Mouse (Mus musculus) lung, adult 18-20 months (tissue): ENCODE measurements around the gene Slc25a1.

Source experiments
- DNase-seq, 2 experiments: peaks; one replicate each; pipeline ENCODE4 v3.0.0; 2022; ENCODE audit warnings: mixed read lengths in 2 of 2

The Slc25a1 gene

DNA sequence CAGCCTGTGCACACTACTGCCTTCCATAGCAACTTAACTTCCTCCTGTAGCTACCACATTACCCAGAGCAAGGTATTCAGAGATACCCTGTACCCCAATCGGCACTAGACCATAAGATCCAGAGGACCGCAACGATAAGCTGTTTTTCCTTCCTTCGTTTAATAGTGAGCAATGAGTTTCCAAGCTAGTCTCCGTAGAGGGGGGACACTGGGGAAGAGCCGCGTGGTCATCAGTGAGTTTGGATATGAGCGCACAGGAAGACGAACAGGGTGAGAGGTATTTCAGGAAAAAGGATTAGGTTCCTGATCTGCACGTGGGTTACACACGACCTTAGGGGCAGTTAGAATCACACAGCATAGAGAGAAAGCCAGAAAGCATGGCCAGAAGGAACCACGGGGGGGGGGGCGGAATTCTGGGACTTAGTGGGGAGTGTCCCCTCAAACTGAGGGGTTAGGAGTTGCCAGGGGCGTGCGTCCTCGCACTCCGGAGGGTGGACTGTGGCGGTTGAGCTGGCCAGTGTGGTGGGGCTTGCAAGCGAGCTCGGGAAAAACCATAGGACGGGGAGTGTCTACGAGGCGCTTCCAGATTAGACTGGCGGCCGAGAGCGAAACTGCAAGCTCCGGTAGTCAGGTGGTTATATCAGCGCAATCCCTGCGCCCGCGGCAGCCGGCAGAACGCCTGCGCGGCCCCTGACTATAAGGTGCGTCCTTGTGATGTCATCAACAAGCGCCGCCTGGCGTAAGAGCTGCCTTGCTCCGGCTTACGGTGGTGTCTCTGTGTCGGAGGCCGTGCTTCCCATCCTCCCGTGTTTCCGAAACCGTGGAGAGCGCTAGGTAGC lies 6.5 kb downstream of the Slc25a1 start:
- DNase-seq, result peak; percentile 94 to 96

GRCm38 (mm10) chr16:17920586-17920985 lies 7.4 kb downstream of the Slc25a1 start:
- DNase-seq, result no peak

- no peak for DNase-seq
Measured at GRCm38 (mm10) chr16:17914307-17915249, 13.4 kb downstream of the Slc25a1 start, which contains the start of gene Gsc2. Gene Gsc2, minus strand, starts transcription at chr16:17915059.

GRCm38 (mm10) chr16:17911052-17911595 lies 16.9 kb downstream of the Slc25a1 start, which contains the start of gene Ess2:
Gene Ess2, minus strand, starts transcription at chr16:17911348.
- peak; percentile 92 to 94 for DNase-seq

GRCm38 (mm10) chr16:17898462-17898861 lies 29.6 kb downstream of the Slc25a1 start, which contains the start of the genes Dgcr2 and Tssk2:
Gene Dgcr2, minus strand, starts transcription at chr16:17898562.
Gene Tssk2, plus strand, starts transcription at chr16:17898637.
- no peak for DNase-seq

GRCm38 (mm10) chr16:17896091-17896490 lies 31.9 kb downstream of the Slc25a1 start:
- DNase-seq, result no peak

DNA sequence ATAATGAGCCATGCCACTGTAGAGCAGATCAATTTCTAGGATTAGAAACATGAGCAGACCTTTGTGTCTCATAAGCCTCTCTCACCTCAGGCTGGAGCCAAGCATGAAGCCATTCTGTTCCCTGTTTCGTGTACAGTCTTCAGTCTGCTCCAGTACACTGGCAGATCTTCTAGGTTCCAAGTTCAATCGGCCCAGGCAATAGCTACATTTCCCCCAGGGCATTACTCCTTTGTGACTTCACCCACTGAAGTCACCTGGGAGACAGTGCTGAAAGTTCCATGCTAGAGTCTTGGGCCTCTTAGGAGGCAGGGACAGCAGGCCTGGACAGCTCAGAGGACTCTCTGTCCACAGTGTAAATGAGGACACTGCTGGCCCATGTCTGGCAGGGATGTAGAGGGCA lies 34.1 kb downstream of the Slc25a1 start, which contains the start of gene Tssk1:
Tssk1 (plus strand) TSS at position 301 of the 400 bp plus-strand sequence.
- no peak for DNase-seq

GRCm38 (mm10) chr16:17892606-17893005 lies 35.4 kb downstream of the Slc25a1 start:
- peak; percentile 59 to 69 for DNase-seq

DNA sequence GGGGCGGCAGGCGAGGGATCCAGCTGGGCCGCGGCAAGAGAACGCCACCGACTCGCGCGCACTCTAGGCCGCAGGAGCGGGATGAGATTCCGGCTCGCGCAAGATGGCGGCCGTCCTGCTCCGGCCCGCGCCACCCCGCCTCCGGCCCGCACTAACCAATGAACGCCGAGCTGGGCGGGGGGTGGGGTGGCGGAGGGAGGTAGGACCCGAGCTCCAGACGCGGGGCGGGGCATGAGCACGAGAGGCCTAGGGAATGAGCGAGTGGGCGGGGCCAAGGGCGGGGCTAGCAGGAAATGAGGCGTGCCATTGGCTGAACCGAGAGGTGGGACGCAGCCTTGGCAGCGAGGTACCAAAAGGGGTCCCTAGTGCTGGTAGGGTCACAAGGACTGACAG lies 36.5 kb downstream of the Slc25a1 start, which contains the start of gene Gm20518:
Gm20518 (minus strand) TSS at position 105 of the 393 bp plus-strand sequence.
- DNase-seq, result peak; percentile 98 to 99

DNA sequence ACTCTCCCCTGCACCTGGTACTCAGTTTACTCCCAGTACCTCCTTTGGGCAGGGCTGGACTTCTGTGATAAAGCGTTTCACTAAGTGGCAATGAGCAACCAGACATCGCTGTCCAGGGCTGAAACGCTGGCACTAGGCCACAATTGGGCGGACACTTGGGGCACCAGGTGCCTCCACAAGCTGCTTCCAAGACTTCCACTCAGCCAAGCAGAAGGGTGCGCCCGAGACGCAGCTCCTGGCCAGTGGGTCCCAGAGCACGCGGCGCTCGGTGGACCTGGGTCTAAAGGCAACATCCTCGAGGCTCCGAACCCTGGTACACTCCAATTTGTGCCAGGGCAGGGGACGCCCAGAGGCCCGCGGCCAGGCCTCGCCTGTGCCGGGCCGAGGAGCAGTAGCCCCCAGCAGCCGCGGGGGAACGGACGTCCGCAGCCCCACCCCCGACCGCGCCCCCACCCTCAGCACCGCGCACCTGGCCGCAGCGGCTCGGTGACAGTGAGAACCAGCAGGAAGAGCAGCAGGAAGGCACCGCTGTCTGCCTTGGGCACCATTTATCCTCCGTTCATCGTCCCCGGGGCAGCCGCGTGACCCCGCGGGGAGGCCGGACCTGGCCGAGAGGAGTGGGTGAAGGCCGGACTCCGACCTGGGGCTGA lies 37.0 kb downstream of the Slc25a1 start:
- peak; percentile 83 to 88 for DNase-seq

DNA sequence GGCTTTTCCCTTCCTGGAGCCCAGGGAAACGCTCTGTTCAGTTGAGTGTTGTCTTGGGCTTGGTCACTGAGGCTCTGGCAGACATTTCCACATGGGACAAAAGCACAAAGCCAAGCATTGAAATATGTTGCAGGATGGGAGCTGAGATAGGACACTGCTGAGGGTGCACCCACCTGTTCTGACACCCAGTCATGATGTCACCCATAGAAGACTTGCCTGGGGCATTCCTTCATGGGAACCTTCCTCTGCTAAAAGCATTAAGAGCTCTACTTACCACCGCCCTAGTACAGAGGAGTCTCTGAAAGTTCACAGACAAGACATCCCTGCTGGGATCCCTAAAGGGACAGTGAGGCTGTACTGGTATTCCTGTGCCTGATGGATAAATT lies 37.7 kb downstream of the Slc25a1 start:
- no peak for DNase-seq

DNA sequence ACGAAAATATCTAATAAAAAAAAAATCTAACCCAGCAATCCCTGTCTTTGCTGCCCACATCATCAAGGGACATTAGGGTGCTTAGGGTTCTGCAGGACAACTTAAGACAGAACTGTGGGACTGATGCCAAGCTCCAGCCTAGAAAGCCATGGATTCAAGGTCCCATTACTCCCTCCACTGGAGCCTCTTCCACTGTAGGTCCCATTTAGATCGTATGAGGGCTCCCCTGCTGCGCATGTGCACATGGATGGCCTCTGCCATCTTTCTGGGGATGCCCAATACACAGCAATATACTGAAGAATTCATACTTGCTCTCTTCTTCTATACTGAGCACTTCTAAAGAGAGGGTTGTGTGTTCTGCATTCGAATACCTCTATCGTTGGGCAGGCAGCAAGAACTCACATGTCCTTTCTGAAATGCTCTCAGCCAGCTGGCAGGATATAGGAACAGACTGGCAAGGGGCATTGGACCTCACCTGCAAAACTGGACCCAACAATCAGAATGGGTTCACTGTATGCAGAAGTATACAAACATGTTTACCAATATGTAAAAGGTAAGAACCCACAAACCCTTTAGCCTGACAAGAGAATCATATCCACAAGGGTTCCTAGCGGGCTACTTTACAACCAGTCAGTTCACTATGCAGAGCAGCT lies 38.2 kb downstream of the Slc25a1 start:
- DNase-seq, result no peak

- DNase-seq, result peak in 1 of 2 experiments; percentile 39
Measured at GRCm38 (mm10) chr16:17884116-17884515, 43.9 kb downstream of the Slc25a1 start.

DNA sequence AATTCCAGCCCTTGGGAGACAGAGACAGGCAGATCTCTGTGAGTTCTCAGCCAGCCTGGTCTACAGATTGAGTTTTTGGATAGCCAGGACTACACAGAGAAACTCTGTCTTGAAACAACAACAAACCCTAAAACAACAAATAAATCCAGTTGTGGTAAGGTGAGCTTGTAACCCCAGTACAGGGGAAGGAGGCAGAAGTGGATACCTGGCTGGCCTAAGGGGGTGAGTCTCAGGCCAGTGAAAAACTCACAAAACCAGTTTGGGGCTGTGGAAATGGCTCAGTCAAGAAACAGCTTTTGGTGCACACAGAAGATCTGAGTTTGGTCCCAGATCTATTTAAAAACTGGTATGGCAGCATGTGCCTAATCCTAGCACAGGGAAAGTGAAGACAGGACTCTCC lies 45.8 kb downstream of the Slc25a1 start:
- DNase-seq, result peak; percentile 40 to 59

- DNase-seq, result no peak
Measured at GRCm38 (mm10) chr16:17879571-17879970, 48.4 kb downstream of the Slc25a1 start.

DNA sequence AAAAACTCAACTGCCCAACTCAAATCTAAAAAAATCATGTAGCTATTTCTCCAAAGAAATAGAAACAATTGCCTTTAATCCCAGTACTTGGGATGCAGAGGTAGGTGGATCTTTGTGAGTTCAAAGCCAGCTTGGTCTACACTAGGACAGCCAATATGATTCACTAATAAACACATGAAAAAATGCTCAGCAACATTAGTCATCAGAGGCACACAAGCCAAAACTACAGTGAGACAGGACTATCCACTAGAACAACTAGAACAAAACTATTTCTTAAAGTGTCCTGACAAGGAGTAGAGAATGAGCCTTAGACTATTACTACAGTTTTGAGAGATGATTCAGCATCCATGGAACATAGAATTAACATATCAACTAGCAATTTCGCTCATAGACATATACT lies 51.9 kb downstream of the Slc25a1 start:
- no peak for DNase-seq
